Mouse (Mus musculus): Measurements from ENCODE around the gene B830017H08Rik. TPM values are rescaled to one million over a fixed set of nuclear protein-coding genes. Genes with fewer than 3 reads are reported as not detected.

The B830017H08Rik gene
- total RNA-seq, 2 experiments from 2014 or later, result 3.2 to 4.5 TPM

DNA sequence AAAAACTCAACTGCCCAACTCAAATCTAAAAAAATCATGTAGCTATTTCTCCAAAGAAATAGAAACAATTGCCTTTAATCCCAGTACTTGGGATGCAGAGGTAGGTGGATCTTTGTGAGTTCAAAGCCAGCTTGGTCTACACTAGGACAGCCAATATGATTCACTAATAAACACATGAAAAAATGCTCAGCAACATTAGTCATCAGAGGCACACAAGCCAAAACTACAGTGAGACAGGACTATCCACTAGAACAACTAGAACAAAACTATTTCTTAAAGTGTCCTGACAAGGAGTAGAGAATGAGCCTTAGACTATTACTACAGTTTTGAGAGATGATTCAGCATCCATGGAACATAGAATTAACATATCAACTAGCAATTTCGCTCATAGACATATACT, 43.2 kb downstream of the B830017H08Rik start:
- no peak for TF ChIP-seq CTCF (conservative IDR thresholded peaks at IDR 0.05)
- DNase-seq (ENCODE audit: low spot score in 2 of 2), result no peak
- H3K4me3 ChIP-seq, result no peak overlapping the region
- H3K27ac ChIP-seq, result no peak overlapping the region

DNA sequence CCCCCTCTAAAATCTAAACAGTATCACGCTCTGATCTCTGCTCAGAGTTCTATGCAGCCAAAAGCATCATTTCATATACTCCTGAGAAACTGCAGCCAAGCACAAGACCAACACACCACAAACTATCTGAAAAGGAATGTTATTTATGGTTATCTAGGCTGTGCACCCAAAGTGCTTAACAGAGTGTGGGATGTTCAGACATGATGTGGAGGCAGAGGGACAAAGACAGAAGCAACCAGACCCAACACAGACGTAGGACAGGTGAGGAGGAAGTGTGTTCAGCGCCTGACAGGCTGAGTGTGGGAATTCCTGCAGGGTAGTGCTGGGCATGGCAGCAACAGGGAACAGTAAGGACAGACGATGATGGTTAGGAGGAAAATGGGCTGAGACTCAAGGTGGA, 46.6 kb downstream of the B830017H08Rik start:
- H3K4me3 ChIP-seq, result no peak overlapping the region
- H3K27ac ChIP-seq, result no peak overlapping the region; the same call in 1 of the 2 replicates
- DNase-seq (ENCODE audit: low spot score in 2 of 2), result no peak
- TF ChIP-seq CTCF (conservative IDR thresholded peaks at IDR 0.05), result no peak

DNA sequence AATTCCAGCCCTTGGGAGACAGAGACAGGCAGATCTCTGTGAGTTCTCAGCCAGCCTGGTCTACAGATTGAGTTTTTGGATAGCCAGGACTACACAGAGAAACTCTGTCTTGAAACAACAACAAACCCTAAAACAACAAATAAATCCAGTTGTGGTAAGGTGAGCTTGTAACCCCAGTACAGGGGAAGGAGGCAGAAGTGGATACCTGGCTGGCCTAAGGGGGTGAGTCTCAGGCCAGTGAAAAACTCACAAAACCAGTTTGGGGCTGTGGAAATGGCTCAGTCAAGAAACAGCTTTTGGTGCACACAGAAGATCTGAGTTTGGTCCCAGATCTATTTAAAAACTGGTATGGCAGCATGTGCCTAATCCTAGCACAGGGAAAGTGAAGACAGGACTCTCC, 49.3 kb downstream of the B830017H08Rik start:
- TF ChIP-seq CTCF (conservative IDR thresholded peaks at IDR 0.05), result no peak
- Histone ChIP-seq H3K27ac (no peak overlapping the region), H3K4me3 (no peak overlapping the region)
- no peak for DNase-seq (ENCODE audit: low spot score in 2 of 2)

DNA sequence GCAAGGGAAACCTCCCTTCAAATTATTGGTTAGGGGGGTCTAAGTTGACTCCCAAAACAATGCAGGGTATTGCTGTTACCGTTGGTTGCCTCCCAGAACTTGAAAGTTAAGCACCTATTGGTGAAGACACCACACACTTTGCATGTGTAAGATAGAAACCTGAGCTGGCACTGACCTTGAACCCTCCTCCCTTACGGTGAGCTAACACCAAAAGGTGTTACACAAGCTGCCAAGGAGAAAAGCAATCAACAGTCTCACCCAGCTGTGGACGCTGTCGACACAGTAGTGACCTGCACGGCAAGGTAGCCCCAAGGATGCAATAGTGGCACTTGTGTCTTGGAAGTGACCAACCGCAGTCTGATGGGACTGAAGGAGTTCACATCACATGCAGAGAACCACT, 51.2 kb downstream of the B830017H08Rik start:
- no peak for TF ChIP-seq CTCF (conservative IDR thresholded peaks at IDR 0.05)
- Histone ChIP-seq H3K27ac (no peak overlapping the region), H3K4me3 (no peak overlapping the region)
- no peak for DNase-seq (ENCODE audit: low spot score in 2 of 2)

Other genes starting within 250 kb of the B830017H08Rik start
- 100 to 1,000 TPM; 102 to 105 TPM for gene Slc7a4, start 249.9 kb upstream of the B830017H08Rik start, total RNA-seq (2021)
- gene Smpd4, start 213.8 kb upstream of the B830017H08Rik start, total RNA-seq (2021), result 10 to 100 TPM; 49.2 to 59.7 TPM
- 10 to 100 TPM; 38.1 to 54.2 TPM for gene Ccdc74a, start 186.7 kb upstream of the B830017H08Rik start, total RNA-seq (2021)
- 10 to 100 TPM; 76.7 to 81.8 TPM for gene Med15, start 100.2 kb upstream of the B830017H08Rik start, total RNA-seq (2021)
- 100 to 1,000 TPM; 101 TPM for gene Klhl22, start 73.5 kb upstream of the B830017H08Rik start, total RNA-seq (2021)
- 1 to 10 TPM; 2.5 to 2.7 TPM for gene Scarf2, start 35.8 kb upstream of the B830017H08Rik start, total RNA-seq (2021)
- gene Car15, start 5.2 kb downstream of the B830017H08Rik start, total RNA-seq (2021), result 10 to 100 TPM; 13.1 to 16.8 TPM
- 1 to 10 TPM; 2.2 to 2.6 TPM for gene Gm20518, start 58.5 kb downstream of the B830017H08Rik start, total RNA-seq (2021)
- gene Tssk1, start 61.1 kb downstream of the B830017H08Rik start, total RNA-seq (2021), result not detected
- gene Dgcr2, start 65.4 kb downstream of the B830017H08Rik start, total RNA-seq (2021), result 100 to 1,000 TPM; 104 to 112 TPM
- not detected for gene Tssk2, start 65.5 kb downstream of the B830017H08Rik start, total RNA-seq (2021)
- gene Ess2, start 78.2 kb downstream of the B830017H08Rik start, total RNA-seq (2021), result 10 to 100 TPM; 33.1 to 33.3 TPM
- gene Gsc2, start 81.9 kb downstream of the B830017H08Rik start, total RNA-seq (2021), result not detected
- gene Slc25a1, start 95.1 kb downstream of the B830017H08Rik start, total RNA-seq (2021), result 10 to 100 TPM; 42.2 to 45.6 TPM
- gene Vpreb2, start 147.3 kb downstream of the B830017H08Rik start, total RNA-seq (2021), result not detected
- 10 to 100 TPM; 70.3 to 73.8 TPM for gene Dgcr6, start 219.7 kb downstream of the B830017H08Rik start, total RNA-seq (2021)

Measured in layer of hippocampus, adult 2 months (tissue).